Mouse (Mus musculus) lung, adult 18-20 months (tissue): Measurements from ENCODE around the gene Magi2.
A peak's percentile ranks its signal among the peaks of the same experiment; 100 is the strongest.
"Not testable (repeated sequence)": the region's sequence is repeated elsewhere in the genome, so short reads cannot be mapped to it uniquely, and the experiment has no call there.

Experiments
- DNase-seq, 2 experiments: peaks; one replicate each; pipeline ENCODE4 v3.0.0; 2022; ENCODE audit warnings: mixed read lengths in 2 of 2

Gene Magi2

DNA sequence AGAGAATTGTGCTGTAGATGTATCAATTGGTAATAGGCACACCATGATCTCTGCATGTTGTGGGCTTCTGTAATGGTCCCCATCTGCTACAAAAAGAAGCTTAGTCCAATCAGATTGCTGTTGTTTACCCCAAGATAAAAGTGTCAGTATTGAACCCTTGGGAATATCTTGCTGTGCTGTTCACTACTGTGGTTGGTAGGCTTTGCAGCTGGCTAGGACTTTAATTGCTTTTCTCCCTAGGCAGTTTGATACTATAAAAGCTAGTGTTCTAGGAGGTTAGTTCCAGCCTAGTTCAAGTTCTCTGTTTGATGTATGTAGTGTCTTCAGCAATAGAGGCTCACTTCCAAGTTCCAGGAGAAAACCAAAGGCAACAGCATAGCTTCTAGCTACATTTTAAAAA lies 1188.5 kb downstream of the Magi2 start:
- no peak for DNase-seq

GRCm38 (mm10) chr5:20417348-20417747 lies 1190.5 kb downstream of the Magi2 start:
- no peak for DNase-seq

GRCm38 (mm10) chr5:20432148-20432813 lies 1205.4 kb downstream of the Magi2 start:
- no peak for DNase-seq

DNA sequence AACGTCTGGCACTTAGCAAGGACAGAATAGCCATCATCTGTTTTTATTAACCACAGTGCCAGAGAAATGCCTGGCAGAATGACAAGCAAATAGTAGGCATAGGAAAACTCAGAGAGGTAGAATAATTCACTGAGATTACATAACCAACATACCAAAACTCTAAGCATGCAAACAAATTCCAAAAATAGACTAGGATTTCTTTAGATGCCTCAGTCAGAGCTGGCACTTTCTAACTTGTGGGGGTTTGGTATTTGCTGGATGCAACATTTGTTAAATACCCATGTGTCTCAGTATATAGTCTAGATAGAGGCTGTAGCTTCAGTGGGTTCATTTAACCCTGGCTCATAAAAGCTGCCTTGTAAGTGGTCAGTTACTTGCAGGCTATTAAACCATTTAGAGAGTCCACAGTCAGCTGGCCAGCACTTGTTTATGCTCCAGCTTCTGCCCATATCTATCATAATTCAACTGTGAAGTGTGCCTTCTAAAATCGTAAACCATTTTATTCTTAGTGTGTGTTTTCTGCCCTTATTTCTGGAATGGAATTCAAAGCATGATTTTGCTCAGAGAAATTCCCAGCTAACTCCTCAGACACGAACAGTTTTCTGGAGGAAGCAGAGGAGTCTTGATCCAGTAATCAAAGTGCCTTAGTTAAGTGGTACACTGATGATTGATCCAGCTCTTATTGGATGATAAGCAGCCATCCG lies 1219.8 kb downstream of the Magi2 start:
- DNase-seq, result peak in 1 of 2 experiments; percentile 4

- no peak for DNase-seq
These were observed 1229.3 kb downstream of the Magi2 start for GRCm38 (mm10) chr5:20456106-20456505.

DNA sequence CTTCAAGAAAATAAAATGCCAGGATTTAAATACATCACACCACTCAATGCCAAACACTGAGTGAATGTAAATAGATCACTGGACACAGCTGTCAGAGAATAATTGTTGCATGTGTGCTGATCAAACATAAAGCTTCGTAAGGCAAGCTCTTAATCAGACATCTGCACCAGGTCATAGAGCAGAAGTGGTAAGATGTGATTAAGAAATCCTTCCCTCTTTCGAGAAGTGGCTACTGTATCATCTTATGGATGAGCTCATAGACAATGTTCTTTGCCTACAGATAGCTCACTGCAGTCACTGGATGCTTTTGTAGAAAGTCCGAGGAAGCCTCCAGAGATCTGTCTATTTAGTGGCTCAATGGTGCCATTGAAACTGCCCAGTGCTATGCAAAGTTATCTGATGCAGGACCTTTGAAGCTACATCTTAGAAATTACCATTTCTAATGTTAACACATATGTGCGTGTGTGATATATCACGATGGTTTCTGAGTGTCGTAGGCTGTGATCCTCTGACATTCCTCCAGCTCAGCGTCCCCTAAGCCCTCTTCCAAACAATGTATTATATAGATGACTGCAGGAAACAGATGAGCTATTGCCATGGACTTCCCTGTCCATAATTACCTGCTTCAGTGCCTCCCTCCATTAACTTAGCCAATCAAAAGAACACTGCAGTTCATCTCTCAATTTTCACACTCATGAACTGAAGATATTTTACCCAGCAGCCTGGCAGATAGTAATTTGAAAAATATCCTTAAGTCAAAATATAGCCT lies 1231.1 kb downstream of the Magi2 start:
- no peak for DNase-seq

DNA sequence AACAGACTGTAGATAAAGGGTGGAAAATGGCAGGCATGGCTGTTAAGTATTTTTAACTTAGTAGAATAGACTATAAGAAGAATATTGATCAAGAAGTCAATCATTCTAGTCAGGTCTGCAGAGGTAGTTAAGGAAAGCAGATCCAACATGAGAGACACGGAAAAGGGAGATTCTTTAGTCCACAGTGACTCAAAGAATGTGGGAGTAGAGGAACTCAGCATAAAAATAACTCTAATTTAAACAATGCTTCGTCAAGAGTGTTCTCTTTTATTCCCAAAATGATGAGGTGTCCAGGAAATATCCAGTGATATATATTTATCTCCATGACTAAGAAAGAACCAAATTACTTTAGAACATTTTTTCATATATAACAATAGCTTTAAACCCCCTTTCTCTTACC lies 1234.9 kb downstream of the Magi2 start:
- DNase-seq, result no peak

DNA sequence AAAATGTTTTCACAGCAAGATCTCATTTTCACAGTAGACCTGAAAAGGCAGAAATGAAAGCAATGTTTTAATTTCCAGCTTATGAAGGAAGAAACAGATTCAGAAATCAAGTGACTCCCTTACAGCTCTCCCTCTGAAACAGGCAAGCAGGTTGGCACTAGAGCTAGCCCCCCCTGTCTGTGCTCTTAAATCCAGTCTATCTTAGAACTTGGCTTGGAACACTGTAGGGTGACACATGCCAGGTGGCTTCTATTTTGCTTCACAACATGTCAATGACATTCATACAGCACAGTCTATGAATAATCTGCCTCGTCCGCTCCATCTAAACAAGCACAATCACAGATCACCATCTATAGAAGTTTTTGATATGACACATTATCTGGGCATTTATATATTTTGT lies 1235.5 kb downstream of the Magi2 start:
- DNase-seq, result no peak

GRCm38 (mm10) chr5:20469721-20470120 lies 1242.9 kb downstream of the Magi2 start:
- DNase-seq, result no peak

DNA sequence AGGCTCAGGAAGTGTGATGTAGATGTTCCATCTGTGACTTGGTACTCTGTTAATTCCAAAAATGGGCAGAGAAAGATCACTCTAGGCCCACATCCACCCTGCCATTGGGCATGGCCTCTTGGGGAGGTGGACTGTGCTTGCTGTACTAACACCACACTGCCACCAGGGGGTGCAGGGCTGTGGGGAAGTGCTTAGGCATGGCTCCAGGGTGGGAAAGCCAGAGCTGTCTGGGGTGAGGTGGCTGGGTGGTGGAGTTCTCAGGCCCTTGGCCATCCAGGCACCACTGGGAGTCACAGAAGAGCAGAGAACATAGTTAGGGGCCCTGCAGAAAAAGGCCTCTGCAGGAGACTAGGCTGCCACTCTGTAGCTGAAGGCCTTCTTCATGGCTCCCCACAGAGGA lies 1243.6 kb downstream of the Magi2 start:
- peak; percentile 24 to 30 for DNase-seq

GRCm38 (mm10) chr5:20484505-20484904 lies 1257.7 kb downstream of the Magi2 start:
- no peak for DNase-seq

DNA sequence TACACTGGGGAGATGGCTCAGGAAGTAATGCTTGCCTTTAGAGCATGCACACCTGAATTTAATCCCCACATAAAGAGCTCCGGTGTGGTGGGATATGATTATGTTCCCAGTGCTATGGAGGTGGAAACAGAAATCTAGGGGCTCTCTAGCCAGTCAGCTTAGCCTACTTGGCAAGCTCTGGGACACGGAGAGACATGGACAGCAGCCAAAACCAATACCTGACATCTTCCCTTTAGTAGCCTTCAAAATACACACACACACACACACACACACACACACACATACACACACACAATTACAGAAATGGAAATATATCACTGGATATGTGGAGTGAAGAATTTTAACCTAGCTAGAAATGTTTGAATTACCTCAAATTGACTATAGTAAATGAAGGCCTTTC lies 1265.1 kb downstream of the Magi2 start:
- DNase-seq, result no peak

DNA sequence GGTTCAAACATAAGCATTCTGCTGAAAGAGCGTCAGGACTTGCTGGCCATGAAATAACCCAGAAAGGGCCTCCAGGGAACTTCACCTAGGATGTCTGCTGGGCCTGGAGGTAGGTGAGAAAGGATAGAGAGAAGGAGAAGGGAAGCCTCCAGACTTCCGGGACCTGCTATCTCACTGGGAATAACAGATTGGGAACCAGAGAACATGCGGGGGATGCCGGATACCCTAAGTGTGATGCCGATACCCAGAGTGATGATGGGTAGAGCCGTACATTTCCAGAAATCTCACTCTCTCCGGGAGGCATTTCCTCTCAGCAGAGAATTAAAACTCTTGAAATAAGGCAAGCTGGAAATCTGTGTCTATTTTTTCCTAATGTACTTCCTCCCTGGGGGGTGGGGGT lies 1265.8 kb downstream of the Magi2 start:
- no peak for DNase-seq

DNA sequence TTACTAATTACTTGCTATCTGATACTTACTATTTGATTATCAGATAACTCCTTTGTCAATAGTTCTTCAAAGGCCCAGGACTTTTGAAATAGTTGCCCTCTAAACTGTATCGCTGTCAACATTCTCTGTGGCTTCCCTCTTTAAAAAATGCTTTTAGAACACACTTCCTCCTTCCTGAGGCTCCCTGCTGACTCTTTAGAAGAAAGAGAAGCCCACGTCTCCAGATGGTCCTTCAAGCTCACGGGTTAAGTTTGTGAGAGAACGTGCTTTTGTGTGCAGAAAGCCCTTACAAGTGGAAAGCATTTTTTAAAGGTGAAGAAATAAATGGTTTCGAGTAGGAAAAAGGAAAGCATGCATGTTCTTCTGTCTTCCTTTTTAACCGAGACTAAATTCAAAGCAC lies 1267.2 kb downstream of the Magi2 start:
- no peak for DNase-seq

GRCm38 (mm10) chr5:20496924-20497323 lies 1270.1 kb downstream of the Magi2 start:
- no peak for DNase-seq

GRCm38 (mm10) chr5:20499031-20499600 lies 1272.3 kb downstream of the Magi2 start:
- DNase-seq, result no peak

DNA sequence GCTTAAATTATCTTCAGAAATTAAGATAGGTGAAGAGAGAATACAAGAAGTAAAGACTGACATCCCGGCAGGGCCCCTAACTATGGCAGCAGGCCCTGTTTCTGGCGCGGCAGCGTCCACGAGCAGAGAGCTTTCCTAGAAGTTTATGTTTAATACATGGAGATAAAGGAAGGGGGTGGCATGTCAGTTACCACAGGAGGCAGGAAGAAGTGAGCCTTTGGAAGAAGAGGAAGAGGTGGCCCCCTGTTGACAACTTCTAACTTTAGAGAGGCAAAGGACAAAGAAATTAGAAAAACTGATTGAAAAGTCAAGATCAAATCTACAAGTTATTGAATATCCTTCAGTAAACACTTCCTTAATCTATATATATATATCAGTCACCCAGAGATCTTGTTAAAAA lies 1281.8 kb downstream of the Magi2 start:
- no peak for DNase-seq

- DNase-seq, result no peak
These were observed 1282.8 kb downstream of the Magi2 start for GRCm38 (mm10) chr5:20509606-20510005.

DNA sequence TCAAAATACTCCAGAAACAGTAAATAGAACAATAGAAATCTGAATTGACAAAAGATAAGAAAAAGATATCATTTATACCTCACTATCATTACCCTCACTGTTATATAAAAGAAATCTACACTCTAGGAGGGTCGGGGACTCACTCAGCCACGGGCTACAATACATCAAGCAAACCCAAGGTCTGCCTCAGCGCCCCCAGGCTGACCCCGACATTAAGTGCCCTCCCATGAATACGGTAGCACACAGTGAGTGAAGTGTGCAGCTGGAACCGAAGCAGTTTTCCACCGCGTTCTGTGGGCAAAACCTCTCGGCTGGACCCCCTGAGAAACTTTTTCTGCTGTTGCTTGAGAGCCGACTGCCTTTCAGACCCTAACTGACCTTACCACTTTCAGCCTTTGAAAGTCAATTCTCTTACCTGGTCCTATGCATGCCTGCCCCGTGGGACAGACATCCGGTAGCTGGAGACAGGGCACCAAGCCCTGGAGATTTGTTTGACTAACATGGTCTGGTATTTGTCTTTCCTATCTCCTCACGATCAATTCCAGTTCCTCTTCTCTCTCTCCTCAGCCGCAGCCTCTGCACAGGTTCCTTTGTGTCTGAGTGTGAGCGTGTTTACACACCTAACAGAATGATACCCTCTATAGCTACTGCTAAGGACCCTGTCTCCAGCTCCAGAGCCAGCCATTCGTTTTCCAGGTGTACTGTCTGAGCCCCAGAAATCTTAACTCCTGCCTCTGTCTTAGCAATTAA lies 1285.7 kb downstream of the Magi2 start:
- DNase-seq, result no peak

DNA sequence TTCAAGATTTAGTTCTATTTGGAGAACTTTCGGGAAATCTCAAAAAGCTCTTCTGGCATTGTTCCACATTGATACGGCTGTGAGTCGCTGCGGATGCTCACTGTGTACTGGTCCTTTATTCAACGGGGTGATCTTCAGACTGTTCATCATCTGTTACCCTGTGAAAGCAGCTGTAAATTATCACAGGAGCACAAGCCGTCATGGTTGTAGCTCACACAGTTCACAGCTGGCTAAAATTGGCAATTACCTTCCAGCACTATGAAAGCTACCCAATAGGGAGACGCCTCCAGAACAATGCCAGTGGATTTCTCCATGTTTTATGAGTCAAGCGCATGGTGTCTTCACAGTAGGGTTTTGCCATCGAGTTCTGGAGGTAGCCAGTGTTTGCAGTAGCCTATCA lies 1294.8 kb downstream of the Magi2 start:
- no peak for DNase-seq

DNA sequence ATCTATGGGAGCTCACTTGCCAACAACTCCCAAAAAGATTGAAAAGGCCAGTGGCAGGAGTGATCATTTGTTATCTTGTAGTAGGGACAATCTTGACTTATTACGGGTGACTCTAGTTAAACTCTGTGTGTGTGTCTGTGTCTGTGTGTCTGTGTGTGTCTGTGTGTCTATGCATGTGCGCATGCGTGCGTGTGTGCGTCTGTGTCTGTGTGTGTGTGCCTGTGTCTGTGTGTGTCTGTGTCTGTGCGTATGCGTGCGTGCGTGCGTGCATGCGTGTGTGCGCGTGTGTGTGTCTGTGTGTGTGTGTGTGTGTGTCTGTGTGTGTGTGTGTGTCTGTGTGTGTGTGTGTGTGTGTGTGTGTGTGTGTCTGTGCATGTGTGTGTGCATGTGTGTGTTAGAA lies 1295.2 kb downstream of the Magi2 start:
- DNase-seq, result no peak

- DNase-seq, result no peak
These were observed 1296.9 kb downstream of the Magi2 start for GRCm38 (mm10) chr5:20523776-20524175.

- DNase-seq, result not testable (repeated sequence)
These were observed 1299.8 kb downstream of the Magi2 start for GRCm38 (mm10) chr5:20526588-20526987.
